Mouse (Mus musculus): Measurements from ENCODE around the gene Ccn2.

- TF ChIP-seq CTCF (conservative IDR thresholded peaks at IDR 0.05; ENCODE audit: low read length) (no peak), NANOG (IDR thresholded peaks at IDR 0.05; ENCODE audit: borderline replicate concordance, low read length) (no peak), POU5F1 (IDR thresholded peaks at IDR 0.05; ENCODE audit: borderline replicate concordance, low read length) (no peak)
These were observed 45.1 kb downstream of the Ccn2 start for GRCm38 (mm10) chr10:24640186-24640875.
